Mouse (Mus musculus): ENCODE measurements at regions not wholly inside any gene's neighbourhood (a gene's known extent, or its start where the extent isn't known, plus 50 kb on each side); places are given as distances from the start of the nearest gene placed in this dataset.

DNA sequence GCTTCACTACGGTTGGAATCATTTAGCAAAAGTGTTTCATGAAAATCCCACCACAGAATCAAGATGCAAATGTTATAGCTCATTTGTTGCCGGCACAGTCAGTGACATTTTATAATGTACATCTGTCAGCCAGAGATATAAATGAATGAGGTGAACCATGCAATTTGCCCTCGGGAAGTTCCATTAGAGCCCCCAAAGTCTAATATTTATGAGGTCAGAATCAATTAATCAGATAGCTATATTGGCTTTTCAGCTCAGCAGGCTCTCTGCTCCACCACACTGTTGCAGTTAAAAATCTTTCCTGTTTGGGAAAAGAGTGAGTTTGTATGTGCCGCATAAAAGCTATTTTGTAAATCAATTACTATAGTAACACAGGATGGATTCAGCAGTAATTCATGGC lies 430.7 kb upstream of the Nrsn1 start:
- TF ChIP-seq CTCF (IDR thresholded peaks at IDR 0.05; ENCODE audit: low read depth, low read length): no peak
- no peak for TF ChIP-seq EP300 (IDR thresholded peaks at IDR 0.05; ENCODE audit: insufficient read depth, low read depth, low read length)
- no peak for TF ChIP-seq POLR2A (IDR thresholded peaks at IDR 0.05; ENCODE audit: insufficient read depth, low read length)

Data from ES-Bruce4 (cell line).